Mouse (Mus musculus) mouse embryonic stem cell (cell line): ENCODE measurements around the gene Orc6.

Source experiments
- in situ Hi-C, 2 experiments: fragments of 300-500 bp; cut with MboI; formaldehyde crosslinking; loops; 1 replicate in 1 of 2; 3 replicates in 1 of 2; pipeline ENCODE4 v1.14.3; 2019 to 2020; ENCODE audit warnings: low sequenced_read_pairs in 2 of 2, low pct_unique_long_range_greater_than_20kb in 1 of 2, mixed read lengths in 1 of 2; ENCODE audit not compliant: unreplicated experiment in 1 of 2

Orc6 gene

DNA sequence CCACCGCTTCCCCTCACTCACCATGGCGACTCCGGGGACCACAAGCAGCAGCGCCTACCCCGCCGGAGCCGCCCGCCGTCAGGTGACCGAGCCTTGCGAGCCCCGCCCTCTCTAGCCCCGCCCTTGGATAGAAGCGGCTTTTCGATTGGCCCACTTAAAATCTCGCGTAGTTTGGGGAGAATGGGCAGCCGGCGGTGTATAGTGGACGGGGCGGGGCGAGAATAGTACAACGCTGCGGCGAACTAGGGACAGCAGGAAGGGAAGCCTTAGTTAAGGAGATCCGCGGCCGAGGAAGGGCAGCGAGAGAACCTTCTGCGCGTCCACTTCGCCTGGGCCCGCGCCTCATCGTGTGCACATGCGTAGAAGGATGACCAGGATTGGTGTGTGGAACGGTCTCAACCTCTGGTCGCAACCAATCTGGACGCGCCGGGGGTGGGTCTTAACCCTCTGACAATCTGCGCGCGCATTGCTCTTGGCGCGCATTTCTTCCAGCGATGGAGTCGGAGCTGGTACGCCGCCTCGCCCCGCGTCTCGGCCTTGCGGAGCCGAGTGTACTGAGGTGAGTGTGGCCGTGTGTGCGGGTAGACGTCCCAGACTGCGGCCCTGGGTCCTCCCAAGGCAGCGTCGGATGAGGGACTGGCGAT lies at the start of gene Orc6, which contains the start of gene Vps35:
Orc6 (plus strand) TSS at position 199 of the 644 bp plus-strand sequence.
Vps35 (minus strand) TSS at position 369 of the 644 bp plus-strand sequence.
- in situ Hi-C loops, result loop anchor here in 1 of 2 experiments (25.0 kb wide), 1 partner anchor 213 kb away; no protein-coding TSS in a partner anchor

DNA sequence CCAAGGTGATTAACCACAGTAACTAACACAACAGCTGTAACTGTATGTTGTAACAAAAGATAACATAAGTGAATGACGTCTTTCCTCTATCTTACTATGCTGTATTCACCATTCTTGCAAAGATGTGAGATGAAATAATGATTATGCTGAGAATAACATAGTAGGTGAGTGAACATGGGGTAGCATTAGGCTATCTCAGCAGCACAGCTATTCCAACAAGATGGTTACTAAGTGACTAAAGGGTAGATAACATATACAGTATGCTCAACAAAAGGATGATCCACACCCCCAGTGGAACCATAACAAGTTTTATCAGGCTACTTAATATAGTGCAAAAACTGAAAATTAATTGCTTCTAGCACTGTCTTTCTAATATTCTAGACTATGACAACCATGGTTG lies 12.6 kb upstream of the Orc6 start:
- in situ Hi-C loops, result loop anchor here (10.0 to 25.0 kb wide), 2 partner anchors 225 to 248 kb away; no protein-coding TSS in a partner anchor

DNA sequence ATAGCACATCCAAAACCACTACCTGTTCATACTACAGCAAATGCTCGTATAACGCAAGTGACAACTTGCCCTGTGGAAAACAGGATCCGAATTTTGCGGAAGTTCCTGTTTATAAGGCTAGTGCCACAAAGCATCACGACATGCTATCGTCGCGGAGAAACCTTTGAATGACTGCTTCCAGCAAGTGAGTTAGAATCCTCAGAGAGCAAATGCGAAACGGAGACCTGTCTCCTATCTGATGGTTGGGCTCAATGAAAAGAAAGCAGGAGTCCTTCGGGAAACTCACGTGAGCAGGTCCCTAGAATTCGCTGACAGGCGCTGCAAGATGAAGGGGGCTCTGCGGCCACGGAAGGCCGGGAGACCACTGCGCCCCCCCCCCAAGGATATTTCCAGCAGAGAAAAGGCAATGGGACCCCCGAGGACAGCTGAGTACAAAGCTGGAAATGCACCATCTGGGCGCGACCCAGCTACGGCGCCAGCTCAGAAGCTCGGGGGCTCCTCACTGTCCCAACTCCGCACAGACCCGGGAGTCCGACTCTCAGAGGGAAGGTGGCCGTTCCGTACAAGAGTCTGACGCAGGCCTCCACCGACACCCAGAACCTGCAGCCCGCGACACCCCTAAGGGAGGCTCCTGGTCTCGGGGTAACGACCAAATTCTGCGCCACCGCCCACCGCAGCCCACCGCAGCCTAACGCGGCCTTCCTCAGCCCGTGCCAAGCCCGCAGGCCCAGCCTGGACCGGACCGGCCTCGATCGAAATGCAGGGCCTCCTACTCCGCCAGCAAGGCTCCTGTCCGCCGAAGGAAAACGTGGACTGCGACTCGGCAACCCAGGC lies 615 bp upstream of the Orc6 start:
- in situ Hi-C loops, result loop anchor here in 1 of 2 experiments (25.0 kb wide), 1 partner anchor 213 kb away; no protein-coding TSS in a partner anchor

DNA sequence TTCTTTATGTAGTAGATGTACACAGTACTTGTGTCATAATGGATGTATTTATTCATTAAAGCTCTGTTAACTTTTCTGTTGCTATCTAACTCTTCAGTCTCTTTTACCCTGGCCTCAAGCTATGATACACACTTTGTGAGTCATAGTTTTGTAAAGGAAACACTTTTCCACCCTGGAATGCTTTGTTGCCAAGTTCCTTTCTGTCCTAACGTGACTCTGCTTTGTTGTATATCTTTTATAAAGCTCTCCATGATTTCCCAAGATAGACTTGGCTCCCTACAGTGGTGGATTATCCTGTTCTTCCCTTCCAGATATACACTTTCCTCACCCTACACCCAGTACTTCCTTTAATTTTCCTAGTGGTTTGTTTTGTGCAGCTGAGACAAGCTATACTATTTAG lies 2.5 kb downstream of the Orc6 start:
- in situ Hi-C loops, result no loop called here

DNA sequence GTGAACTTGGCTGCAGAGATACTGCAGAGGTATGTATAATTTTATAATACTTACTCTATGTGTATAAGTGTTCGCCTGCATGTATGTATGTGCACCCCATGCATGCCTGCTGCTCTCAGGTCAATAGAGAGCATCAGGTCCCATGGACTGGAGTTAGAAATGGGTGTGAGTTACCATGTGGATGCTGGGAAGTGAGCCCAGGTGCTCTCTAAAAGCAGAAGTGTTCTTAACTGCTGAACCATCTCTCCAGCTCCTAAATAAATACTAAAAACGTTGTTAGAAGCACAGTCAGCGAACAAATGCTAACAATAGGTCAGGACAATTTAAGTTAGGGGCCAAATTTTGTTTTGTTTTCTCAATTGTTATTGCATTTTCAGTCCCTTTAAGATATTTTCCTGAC lies 3.5 kb downstream of the Orc6 start:
- in situ Hi-C loops, result no loop called here

DNA sequence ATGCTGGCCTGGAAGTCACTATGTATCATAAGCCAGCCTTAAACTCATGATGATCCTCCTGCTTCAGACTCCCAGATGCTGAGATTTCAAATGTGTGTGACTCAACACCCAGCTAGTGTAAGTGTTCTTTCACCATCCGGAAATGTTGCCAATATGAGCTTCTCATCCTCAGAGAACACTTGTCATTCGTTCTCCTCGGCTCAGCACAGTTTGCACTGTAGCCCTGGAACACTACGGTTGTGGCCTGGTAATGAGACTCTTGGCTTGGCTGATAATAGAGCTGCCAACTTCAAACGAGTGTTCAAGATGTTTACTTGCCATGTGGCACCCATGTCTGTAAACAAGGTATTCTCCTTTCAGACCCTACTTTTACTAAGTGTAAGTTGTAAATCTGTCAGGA lies 4.1 kb downstream of the Orc6 start:
- in situ Hi-C loops, result no loop called here

DNA sequence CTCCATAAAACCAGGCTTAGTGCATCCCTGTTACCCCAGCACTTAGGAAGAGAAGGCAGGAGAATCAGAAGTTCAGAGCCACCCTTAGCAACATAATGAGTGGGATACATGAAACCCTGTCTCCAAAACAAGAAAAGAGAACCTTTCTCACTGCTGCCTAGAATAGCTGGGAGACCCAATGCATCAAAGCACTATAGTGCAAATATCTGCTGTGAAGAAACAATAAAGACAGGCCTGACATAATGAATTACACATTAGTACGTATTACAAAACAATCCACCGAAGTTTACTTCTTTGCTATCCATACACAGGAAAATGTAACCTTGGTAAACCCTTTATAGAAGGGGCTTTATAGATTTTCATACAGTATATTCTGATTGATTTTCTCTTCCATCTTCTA lies 9.1 kb downstream of the Orc6 start:
- in situ Hi-C loops, result no loop called here

DNA sequence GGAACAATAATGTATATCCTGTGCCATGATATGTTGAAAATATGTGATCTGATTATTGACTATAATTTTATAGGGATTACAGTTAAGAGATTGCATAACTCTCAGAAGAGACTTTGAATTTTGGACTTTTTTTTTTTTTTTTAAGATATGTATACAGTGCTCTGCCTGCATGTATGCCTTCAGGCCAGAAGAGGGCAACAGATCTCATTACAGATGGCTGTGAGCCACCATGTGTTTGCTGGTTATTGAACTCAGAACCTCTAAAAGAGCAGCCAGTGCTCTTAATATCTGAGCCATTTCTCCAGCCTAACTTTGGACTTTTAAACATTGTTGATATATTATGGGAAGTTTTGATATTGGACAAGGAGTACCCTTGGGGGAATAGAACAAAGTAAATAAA lies 12.3 kb downstream of the Orc6 start:
- in situ Hi-C loops, result no loop called here

DNA sequence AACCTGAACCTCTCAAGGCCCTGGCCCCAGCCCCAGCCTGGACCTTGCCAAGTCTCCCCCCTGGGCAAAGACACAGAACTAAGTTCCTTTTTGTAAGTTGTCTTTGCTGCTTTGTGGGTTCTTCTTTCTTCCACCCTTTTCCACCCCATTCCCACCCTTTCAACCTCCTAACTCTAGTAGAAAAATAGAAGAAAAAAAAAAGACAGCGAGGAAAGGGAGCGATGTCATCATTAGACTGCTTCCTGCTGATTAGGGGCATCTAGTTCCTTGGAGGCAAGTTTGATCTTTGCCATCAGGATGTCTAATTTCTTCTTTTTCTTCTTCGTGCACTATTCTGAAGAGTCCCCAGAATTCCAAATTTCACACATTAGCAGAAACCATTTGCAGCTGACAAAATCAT lies 13.6 kb downstream of the Orc6 start:
- in situ Hi-C loops, result no loop called here

DNA sequence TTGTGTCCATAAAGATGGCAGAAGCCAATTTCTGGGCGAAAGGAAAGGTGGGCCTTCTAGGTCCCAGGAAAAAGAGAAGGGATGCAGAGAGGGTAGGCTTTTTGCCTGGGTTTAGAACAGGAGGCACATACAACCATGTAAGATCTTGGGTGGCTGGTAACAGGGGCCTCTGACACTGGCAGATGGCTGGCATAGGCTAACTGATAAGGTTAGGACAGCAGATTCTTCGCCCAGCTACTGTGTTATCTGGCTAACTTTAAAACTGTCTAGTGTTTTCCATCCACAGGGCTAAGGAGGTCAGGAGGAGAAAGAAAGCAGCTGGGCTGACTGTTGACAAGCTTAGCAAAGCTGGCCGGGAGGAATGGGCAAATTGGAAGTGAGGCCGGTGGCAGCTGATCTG lies 19.1 kb downstream of the Orc6 start:
- in situ Hi-C loops, result loop anchor here (5.0 kb wide), 1 partner anchor 79 kb away; no protein-coding TSS in a partner anchor

DNA sequence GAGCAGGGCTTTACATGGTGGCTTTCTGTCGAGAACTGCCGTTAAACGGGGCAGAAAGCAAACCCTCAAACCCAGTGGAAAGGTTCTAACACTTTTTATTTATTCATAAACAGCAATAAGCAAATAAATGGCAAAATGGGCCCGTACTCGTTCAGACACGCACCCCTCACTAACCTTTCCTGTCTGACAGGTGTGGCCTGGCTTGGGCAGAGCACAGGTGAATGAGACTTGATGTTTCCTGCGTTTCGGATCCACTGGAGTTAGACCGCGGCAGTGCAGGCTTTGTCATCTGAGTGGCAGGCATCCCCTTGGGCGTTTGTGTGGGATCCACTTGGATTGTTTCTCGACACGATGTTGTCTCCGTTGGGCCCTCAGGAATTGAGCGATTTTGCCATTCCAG lies 22.5 kb downstream of the Orc6 start:
- in situ Hi-C loops, result no loop called here

DNA sequence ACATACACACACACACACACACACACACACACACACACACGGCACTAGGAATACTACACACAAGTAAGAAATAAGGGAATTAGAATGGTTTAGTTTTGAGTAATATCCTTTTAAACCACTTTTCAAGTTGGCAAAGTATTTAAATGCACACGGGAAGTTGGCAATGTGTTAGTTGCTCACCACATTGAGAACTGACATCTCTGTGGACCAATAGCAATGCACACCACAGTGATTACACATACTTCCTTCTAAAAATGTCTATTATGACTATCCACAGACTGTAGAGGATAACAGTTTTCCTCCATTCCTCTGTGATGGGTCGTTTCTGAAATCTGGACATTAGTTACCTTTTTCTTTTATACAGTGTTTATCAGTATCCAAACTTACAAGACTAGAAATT lies 23.7 kb downstream of the Orc6 start:
- in situ Hi-C loops, result no loop called here

DNA sequence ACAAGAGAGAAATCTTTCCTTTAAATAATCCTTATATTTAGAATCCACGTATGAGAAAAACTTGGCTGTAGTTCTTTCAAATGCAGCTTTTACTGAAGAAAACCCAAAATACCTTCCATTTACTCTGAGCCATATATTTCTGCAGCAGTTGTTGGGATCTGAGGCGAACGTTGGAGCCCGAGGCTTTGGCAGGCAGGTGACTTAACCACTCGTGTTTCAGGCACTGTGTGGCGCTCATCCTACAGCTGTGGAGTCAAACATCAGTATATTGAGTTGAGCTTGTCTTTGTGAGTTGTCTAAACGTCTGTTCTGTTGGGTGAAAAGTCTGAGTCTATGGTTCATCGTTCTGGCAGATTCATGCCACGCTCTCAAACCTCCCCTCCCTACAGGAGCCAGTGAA lies 27.6 kb downstream of the Orc6 start:
- in situ Hi-C loops, result no loop called here

DNA sequence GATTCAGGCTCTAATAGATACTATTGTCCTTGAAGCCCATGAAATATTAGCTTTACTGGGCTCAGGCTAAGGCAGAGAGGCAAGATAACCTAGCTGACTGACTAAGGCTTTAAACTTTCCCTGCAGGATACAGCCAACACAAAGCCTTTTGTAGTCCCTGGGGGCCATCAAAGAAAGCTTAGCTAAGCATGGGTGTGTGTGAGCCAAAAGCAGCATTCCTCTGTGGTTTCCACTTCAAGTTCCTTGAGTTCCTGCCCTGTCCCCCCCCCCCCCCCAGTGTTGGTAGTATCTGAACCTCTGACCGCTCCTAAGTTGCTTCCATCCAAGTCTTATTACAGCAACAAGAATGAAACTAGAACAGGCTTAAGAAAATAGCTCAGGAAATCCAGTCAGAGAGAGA lies 30.1 kb downstream of the Orc6 start:
- in situ Hi-C loops, result no loop called here

DNA sequence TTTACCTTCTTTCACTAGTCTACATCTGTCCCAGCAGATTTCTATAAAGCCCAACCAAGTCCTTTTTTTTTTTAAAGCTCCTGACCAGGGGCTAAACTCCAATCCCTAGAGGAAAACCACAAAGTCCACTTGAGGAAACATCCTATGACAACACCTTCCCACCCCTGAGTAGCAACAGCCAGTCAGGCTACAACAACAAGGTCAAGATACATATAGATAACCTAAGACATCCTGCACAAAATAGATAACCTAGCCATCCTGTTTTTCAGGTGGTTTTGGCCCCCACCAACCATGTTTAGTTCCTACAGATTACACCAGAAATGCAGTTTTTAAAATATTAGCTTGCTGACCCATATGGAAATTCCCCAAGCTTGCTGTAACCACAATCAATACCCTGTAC lies 35.7 kb downstream of the Orc6 start:
- in situ Hi-C loops, result no loop called here

DNA sequence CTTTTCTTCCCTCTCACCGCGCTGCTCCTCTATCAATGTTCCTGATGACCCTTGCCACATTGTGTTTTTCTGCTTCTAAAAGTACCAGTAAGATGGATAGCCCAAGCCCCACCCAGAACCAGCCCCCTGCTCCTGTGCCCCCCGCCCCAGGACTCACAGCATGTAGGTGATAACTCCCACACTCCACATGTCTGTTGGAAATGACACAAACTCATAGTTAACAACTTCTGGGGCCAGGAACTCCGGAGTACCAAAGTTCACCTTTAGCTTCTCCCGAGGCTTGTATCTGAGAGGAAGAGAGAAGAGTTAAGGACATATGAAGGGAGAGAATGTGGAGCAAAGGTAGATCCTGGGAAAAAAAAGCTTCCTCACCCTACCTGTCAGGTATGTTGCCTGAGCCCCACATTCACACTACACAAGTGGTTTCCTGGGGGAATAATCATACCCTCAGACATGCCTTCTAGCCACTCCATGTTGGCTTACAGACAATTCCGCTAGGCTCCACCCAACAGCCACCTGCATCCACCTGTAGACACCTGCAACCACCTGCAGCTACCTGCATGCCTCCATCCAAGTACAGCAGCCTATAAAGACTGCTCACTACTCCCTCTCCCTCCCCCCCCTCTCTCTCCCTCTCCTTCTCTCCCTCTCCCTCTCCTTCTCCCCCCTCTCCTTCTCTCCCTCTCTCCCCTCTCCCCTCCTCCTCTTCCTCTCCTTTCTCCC lies 36.9 kb downstream of the Orc6 start:
- in situ Hi-C loops, result no loop called here

DNA sequence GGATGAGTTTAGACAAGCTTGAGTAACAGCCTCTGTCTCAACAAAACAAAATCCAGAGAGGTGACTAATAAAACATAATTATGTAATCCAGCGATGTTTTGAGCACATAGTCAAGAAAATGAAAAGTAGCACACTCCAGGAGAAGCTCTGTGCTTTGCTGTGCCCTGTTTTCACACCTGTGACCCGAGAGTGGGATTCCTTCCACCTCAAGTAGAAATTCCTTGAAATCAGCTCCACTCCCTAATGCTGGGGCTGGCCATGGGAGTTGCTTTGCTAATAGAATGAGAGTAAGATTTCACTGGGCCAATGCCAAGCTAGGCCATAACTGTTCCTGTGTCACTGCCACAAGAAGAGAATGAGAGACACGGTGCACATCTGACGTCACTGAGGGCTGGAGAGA lies 38.2 kb downstream of the Orc6 start:
- in situ Hi-C loops, result no loop called here

DNA sequence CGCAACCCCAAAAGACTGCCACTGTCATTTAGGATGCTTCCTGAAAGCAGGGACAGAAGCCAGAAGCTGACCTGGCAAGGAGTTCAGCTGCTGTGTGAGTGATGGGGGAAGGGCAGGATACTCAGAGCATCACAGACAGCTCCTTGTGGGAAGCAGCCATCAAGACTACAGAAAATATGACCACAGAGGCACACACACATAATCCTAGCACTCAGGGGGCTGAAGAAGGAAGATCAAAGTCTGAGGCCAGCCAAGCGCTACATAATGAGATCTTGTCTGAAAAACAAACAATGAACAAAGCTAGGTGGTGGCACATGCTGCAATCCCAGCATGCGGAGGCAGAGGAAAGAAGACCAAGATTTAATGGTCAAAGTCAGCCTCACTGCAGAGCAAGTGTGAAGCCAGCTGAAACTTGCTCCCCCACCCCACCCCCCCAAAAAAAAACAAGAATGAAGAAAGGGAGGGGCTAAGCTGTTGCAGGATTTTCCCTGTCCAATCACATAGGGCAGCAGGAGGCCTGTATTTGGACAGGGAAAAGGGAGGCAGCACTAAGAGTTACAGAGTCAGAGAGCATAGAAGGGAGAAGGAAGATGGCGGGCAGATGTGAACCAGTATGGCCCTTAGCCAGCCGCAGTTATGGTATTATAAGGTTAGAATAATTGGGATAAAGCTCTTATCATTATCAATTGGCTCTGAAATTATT lies 40.6 kb downstream of the Orc6 start:
- in situ Hi-C loops, result no loop called here

DNA sequence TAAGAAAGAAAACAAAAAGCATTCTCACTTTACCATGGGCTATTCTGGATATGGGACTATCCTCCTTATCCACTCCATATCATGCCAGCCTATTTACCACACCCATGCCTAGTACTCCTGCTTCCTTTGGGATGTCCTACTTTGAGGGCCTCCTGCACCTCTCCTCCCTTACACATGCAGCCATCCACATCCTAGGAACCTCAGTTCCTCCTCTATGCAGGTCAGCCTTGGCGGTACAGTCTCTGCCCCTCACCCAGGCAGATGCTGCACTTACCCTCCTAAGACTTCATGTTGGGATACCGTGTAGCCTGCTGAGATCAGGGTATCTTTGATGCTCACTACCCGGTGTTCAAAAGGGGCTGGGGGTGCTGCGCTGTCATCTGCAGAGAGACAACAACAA lies 53.9 kb downstream of the Orc6 start:
- in situ Hi-C loops, result no loop called here
